Mouse (Mus musculus): ENCODE data around the gene Rhox2b.
"Not testable (repeated sequence)": the region's sequence is repeated elsewhere in the genome, so short reads cannot be mapped to it uniquely, and the experiment has no call there.

- TF ChIP-seq GATA1 (IDR thresholded peaks at IDR 0.05; ENCODE audit: borderline replicate concordance, low read length); FLI1 (IDR thresholded peaks at IDR 0.05; ENCODE audit: low read length): not testable (repeated sequence)
Measured at GRCm38 (mm10) chrX:37453380-37453779, 41.5 kb downstream of the Rhox2b start, which contains the start of gene Rhox2c.
